Mouse (Mus musculus) G1E (cell line): Measurements from ENCODE around the gene Fam111a. TPM values are rescaled to one million over a fixed set of nuclear protein-coding genes. Genes with fewer than 3 reads are reported as not detected.

Experiments used
- ATAC-seq: 2 replicates; pipeline ENCODE4 v1.8.0; 2016; ENCODE audit warnings: mild to moderate bottlenecking; ENCODE audit not compliant: insufficient number of reproducible peaks, poor library complexity, low FRiP score, severe bottlenecking; ENCODE audit errors: extremely low read depth
- DNase-seq: peaks from one replicate; pipeline ENCODE4 v3.0.0; 2012; ENCODE audit warnings: low spot score
- H3K27me3 ChIP-seq: 2 replicates; pipeline ENCODE4 v1.6.1; 2012; ENCODE audit warnings: mild to moderate bottlenecking, low read length, inconsistent platforms; ENCODE audit not compliant: insufficient read depth
- H3K36me3 ChIP-seq: replicated peaks from 2 replicates; pipeline ENCODE3; 2012; ENCODE audit warnings: mild to moderate bottlenecking, inconsistent platforms
- H3K4me1 ChIP-seq: 2 replicates; pipeline ENCODE4 v1.6.1; 2012; ENCODE audit warnings: low read depth, low read length, inconsistent platforms, mixed read lengths; ENCODE audit not compliant: insufficient read depth
- H3K4me3 ChIP-seq: 2 replicates; pipeline ENCODE4 v1.5.1; 2012; ENCODE audit warnings: low read depth, mild to moderate bottlenecking, inconsistent platforms, low read length, moderate library complexity, mixed read lengths
- H3K9me3 ChIP-seq: replicated peaks from 2 replicates; pipeline ENCODE4 v1.6.1; 2012; ENCODE audit warnings: inconsistent platforms
- CTCF ChIP-seq: IDR thresholded peaks from 2 replicates; pipeline ENCODE4 v1.5.1; 2012; ENCODE audit warnings: low read depth, low read length, inconsistent platforms, mixed read lengths
- GATA1 ChIP-seq: IDR thresholded peaks from 2 replicates; pipeline ENCODE4 v1.6.1; 2012; ENCODE audit warnings: borderline replicate concordance, low read length, inconsistent platforms, mixed read lengths
- GATA2 ChIP-seq: IDR thresholded peaks from 2 replicates; pipeline ENCODE4 v1.6.1; 2012; ENCODE audit warnings: low read depth, low read length, inconsistent platforms, borderline replicate concordance
- POLR2AphosphoS5 ChIP-seq: IDR thresholded peaks from 2 replicates; pipeline ENCODE4 v1.6.1; 2012; ENCODE audit warnings: low read depth, low read length, inconsistent platforms; ENCODE audit not compliant: insufficient replicate concordance
- TAL1 ChIP-seq: conservative IDR thresholded peaks from 2 replicates; pipeline ENCODE4 v1.6.1; 2012; ENCODE audit warnings: low read depth, low read length, inconsistent platforms, mixed read lengths
- polyA plus RNA-seq: library from polyadenylated mRNA; stranded (reverse); fragments of >175 nt; gene quantifications from 2 replicates; pipeline ENCODE4 v1.2.3, GENCODE M21; 2012
- total RNA-seq, 2 experiments: library from RNA; stranded (forward) in 1 of 2; stranded (reverse) in 1 of 2; fragments of 200-1000 nt in 1 of 2; fragments of >200 nt in 1 of 2; fragmentation: Nextera tagmentation in 1 of 2; gene quantifications; 2 replicates each; pipeline ENCODE4 v1.2.3; 2014 to 2017

The Fam111a gene
- total and polyA plus RNA-seq, 3 experiments, result 0.02 to 45.3 (median 1.9) TPM

GRCm38 (mm10) chr19:12550005-12550942, 4.7 kb downstream of the Fam111a start:
- ATAC-seq, result no peak
- no peak for DNase-seq
- no peak overlapping the region for H3K4me3 ChIP-seq
- H3K9me3 ChIP-seq, result no peaks in the 10 kb centered on the region
- TF ChIP-seq TAL1 (no peak), POLR2AphosphoS5 (no peak), CTCF (no peak), GATA2 (no peak), GATA1 (no peak)
- no peaks in the 10 kb centered on the region for H3K4me1 ChIP-seq
- H3K27me3 ChIP-seq, result no peaks in the 10 kb centered on the region
- no peaks in the 10 kb centered on the region for H3K36me3 ChIP-seq

- DNase-seq, result no peak
- H3K9me3 ChIP-seq, result no peaks in the 10 kb centered on the region
- H3K36me3 ChIP-seq, result no peaks in the 10 kb centered on the region
- H3K4me1 ChIP-seq, result no peaks in the 10 kb centered on the region; the same call in 1 of the 2 replicates
- no peak for TF ChIP-seq GATA1
- no peak for TF ChIP-seq GATA2
- no peak for TF ChIP-seq TAL1
- TF ChIP-seq CTCF, result no peak
- TF ChIP-seq POLR2AphosphoS5, result no peak
- ATAC-seq, result no peak
- no peak overlapping the region for H3K4me3 ChIP-seq
- peaks cover 3% of the 10 kb centered on the region; the same call in 1 of the 2 replicates for H3K27me3 ChIP-seq
Observed at GRCm38 (mm10) chr19:12556293-12556692, 10.8 kb downstream of the Fam111a start.

GRCm38 (mm10) chr19:12558219-12558618, 12.7 kb downstream of the Fam111a start:
- no peaks in the 10 kb centered on the region; the same call in 1 of the 2 replicates for H3K4me1 ChIP-seq
- H3K36me3 ChIP-seq, result no peaks in the 10 kb centered on the region
- H3K4me3 ChIP-seq, result no peak overlapping the region
- H3K27me3 ChIP-seq, result peaks cover 6% of the 10 kb centered on the region; the same call in 1 of the 2 replicates
- ATAC-seq (no peak), DNase-seq (no peak)
- no peaks in the 10 kb centered on the region for H3K9me3 ChIP-seq
- TF ChIP-seq CTCF, result no peak
- TF ChIP-seq TAL1, result no peak
- TF ChIP-seq POLR2AphosphoS5, result no peak
- TF ChIP-seq GATA2, result no peak
- TF ChIP-seq GATA1, result no peak

GRCm38 (mm10) chr19:12564197-12564596, 18.7 kb downstream of the Fam111a start:
- no peak overlapping the region for H3K4me3 ChIP-seq
- H3K27me3 ChIP-seq, result 0 out of 2 replicates have a peak, but pooled peaks cover 2% of the 10 kb centered on the region
- H3K36me3 ChIP-seq, result no peaks in the 10 kb centered on the region
- DNase-seq, result no peak
- H3K9me3 ChIP-seq, result no peaks in the 10 kb centered on the region
- TF ChIP-seq GATA2 (no peak), CTCF (no peak), TAL1 (no peak), POLR2AphosphoS5 (no peak), GATA1 (no peak)
- ATAC-seq, result no peak
- H3K4me1 ChIP-seq, result no peaks in the 10 kb centered on the region

- no peaks in the 10 kb centered on the region for H3K36me3 ChIP-seq
- 0 out of 2 replicates have a peak, but pooled peaks cover 2% of the 10 kb centered on the region for H3K27me3 ChIP-seq
- TF ChIP-seq CTCF (no peak), TAL1 (no peak), GATA2 (no peak)
- H3K9me3 ChIP-seq, result no peaks in the 10 kb centered on the region
- DNase-seq, result no peak
- H3K4me1 ChIP-seq, result no peaks in the 10 kb centered on the region
- ATAC-seq, result no peak
- no peak overlapping the region for H3K4me3 ChIP-seq
Observed at GRCm38 (mm10) chr19:12567011-12567410, 21.5 kb downstream of the Fam111a start.

GRCm38 (mm10) chr19:12570866-12571265, 25.3 kb downstream of the Fam111a start:
- no peaks in the 10 kb centered on the region for H3K27me3 ChIP-seq
- TF ChIP-seq GATA1 (no peak), TAL1 (no peak), CTCF (no peak), POLR2AphosphoS5 (no peak), GATA2 (no peak)
- H3K36me3 ChIP-seq, result no peaks in the 10 kb centered on the region
- no peak overlapping the region for H3K4me3 ChIP-seq
- DNase-seq, result no peak
- no peak for ATAC-seq
- H3K9me3 ChIP-seq, result no peaks in the 10 kb centered on the region
- H3K4me1 ChIP-seq, result 0 out of 2 replicates have a peak, but pooled peaks cover 3% of the 10 kb centered on the region
